Mouse (Mus musculus) naive thymus-derived CD4-positive, alpha-beta T cell, adult 2 months (primary cell): ENCODE results near the gene Clcn6.
"Not testable (repeated sequence)": the region's sequence is repeated elsewhere in the genome, so short reads cannot be mapped to it uniquely, and the experiment has no call there.

Source experiments
- DNase-seq: peaks from one replicate; pipeline ENCODE4 v3.0.0-alpha.2; 2011; ENCODE audit warnings: low read depth

The Clcn6 gene

DNA sequence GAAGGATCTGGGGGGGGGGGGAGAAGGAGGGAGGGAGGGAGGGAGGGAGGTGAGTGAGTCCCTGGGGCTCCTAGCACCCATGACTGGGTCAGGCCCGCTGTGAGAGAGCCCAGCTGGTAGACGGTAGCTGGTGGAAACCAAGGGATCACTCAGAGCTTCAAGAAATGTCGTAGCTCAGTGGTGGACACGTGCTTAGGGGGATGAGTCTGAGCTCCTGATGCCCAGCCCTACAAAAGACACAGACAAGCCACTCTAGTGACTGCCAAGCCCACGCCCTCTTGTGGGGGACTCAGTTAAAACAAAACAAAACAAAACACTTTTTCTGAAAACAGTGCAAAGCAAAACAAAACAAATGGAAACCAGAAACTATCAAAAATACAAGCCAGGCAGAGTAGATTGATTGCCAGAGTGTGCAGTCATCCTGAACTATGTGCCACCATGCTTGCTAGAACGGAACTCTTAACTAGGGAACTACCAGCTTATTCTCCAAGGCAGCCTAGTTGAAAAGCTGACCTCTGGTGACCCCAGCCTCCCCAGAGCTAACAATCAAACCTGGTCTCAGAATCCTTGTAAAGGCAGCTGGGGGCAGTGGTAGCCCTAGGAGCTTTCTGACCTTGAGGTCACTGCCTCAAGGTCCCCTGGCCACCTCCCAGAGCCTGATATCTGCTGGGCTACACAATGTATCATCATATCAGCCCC lies 27.2 kb upstream of the Clcn6 start:
- DNase-seq = no peak

DNA sequence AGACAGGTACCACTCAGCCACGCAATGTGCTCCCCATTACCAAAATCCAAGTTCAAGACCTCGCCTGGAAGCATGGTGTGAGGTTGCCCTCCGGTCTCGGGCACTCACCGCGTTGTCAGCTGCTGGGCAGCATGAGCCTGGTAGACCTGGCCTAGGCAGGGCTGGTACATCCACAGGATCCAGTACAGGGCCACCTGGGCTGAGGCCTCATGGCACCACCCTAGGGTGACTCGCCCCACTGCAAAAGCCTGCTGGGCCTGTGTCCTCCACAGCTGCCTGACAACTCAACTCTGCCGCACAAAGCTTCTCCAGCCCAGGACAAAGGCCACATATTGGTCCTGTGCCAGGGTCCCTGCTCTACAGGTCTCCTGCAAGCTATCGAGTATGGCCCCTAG lies 22.5 kb upstream of the Clcn6 start:
- no peak for DNase-seq

DNA sequence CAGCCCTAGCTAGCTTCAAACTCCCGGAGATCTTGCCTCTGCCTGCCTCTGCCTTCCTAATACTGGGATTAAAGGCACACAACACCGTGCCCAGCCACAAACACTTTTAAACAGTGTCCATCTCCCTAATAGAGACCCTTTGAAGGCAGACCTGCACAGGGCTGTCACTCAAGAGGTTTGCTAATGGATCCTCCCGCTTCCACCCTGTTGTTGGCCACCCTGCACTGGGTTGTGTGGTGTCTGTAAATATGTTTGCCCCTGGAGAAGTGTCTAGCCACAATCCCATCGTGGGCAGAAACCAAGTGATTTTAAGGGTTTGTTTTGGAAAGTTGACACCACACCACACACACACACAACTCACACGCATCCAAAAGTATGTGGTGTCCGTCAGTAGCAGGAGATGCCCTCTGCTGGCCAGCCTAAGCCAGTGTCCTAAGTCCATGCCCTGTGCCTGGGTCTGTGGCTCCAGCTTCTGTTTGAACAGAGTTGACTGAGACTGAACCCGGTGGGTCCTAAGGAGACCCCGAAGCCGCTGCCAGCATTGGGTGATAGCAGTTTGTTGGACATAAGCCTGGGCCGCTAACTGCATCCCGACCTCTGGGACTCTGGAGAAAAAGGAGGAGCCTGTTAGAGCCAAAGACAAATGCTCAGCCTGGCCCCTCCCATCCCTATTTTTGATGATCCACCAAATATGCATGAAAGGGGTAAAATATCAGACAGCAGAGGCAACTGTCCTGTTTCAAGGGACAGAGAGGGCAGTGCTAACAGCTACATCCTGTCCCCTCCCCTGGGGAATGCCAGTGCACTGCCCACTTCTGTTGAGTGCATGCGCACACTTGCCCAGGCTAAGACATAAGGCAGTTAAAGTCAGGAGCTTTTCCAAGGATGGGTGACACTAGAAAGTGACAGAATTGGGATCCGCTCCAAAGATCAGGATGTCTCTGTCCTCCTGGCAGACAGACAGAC lies 21.8 kb upstream of the Clcn6 start:
- DNase-seq = no peak

DNA sequence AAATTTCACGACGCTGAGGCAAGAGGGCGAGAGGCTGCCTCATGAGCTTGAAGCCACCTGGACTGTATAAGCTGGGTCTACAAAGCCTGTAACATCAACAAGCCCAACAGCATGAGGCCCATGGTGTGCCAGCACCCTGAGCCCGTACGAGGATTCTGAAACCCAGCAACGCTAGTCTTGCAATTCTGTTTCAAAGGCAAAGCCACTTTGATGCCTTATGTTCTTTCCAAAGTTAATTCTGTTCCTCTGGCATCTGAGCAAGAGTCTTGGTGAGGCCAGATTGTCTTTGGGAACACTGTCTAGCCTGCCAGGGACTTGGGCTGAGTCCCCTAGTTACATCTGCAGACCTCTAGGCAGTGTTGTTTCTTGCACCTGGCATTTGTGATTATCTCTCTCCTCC lies 20.4 kb upstream of the Clcn6 start:
- DNase-seq = no peak

DNA sequence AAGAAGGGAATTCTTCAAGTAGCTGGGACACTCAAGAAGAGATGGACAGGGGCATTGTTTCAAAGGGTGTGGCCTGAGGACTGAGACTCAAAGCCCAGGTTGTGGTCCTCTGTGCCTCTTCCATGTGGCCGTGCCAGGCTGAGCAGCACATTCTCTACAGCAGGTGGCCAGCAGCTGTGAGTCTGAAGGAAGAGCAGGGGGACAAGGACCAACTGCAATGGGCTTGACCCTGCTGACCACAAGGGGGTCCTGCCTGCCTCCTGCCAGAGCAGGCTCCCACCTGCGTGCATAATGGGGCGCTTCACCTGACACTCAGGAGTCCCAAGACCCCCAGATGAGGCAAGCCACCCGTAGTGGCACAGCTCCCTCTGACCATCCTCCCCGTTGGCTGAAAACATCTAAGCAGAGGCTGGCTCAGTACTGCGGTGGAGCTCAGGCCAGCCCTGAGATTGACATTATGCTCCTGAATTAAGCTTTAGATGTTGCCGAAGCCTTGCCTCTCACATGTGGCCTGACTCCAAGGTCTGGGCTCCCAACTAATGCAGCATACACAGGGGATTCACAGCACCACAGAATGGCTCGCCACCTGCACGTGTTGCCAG lies 19.7 kb upstream of the Clcn6 start:
- DNase-seq = no peak

DNA sequence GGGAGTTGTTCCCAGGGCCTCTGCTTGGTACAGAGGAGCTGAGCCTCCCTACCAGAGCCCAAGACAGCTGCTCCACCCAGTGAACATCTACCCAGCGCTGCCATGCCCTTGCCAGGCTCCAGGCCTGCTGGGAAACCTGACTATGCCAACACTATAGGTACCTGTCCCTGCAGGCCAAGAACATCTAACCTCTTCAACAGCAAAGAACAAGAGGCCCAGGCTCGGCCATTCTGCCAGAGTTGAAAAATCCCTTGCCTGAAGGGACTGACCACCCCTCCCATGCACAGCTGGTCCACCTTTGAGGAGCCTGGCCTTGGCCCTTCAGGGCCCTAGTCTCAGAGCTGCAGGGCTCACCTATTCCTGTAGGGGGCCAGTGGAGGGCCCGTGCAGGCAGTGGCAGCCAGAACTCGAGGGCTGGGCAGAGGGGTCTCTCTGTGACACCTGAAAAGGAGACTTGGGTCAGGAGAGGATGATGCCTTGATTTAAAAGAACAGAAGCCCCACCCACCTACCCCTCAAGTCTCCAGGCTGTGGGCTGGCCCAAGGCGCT lies 19.1 kb upstream of the Clcn6 start:
- no peak for DNase-seq

DNA sequence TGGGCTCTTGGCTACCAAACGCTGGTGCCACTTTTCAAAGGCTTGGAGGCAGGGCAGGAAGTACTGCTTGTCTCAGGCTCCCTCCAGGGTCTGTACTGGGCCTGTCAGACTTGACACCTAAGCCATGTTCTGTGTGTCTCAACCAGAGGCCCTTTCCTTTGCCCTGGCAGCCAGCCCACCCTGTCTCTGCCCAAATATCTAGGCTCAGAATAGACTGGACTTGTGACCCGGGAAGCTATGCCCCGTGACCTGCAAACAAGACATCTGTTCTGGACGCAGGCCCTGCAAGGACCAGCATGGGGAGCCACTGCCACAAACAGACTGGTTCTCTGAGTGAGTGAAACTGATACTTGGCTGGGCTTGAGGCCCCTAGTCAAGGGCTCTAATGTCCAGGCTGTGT lies 18.2 kb upstream of the Clcn6 start:
- no peak for DNase-seq

DNA sequence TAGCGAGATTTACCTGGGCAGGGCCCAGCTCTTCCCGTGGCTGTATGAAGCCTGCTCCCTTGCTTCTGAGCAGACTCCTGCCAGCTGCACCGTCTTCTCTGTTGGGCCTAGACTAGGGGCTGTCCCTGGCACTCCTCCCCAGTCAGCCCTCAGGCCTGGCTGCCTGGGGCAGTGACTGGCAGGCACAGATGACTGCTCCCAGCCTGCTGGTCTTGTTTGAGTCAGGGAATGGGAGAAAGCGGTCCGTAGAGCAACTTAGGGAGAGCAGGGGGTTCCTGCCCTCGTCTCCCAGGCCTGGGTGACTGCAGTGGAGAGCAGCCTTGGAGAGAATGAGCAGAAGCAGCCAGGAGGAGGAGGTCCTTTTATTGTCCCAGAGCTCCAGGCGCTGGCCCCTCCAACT lies 17.6 kb upstream of the Clcn6 start:
- DNase-seq = no peak

DNA sequence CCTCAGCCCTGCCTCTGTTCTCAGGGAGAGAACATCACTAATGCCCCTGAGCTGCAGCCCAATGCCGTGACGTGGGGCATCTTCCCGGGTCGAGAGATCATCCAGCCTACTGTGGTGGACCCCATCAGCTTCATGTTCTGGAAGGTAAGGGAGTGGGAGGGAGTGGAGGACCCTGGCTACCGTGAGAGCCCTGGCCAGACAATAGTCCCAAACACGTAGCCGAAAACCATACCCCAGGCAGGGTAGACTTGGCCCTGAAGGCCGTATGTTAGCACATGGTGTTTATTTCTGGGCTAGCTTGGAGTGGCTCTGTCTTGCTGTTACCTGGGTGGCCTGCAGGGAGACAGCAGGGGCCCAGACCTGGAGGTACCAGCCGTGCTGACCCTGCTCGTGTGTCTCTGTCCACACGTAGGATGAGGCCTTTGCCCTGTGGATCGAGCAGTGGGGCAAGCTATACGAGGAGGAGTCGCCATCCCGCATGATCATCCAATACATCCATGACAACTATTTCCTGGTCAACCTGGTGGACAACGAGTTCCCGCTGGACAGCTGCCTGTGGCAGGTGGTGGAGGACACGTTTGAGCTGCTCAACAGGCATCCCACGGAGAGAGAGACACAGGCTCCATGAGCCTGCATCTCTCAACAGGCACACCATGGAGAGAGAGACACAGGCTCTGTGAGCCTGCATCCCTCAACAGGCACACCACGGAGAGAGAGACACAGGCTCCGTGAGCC lies 16.5 kb upstream of the Clcn6 start:
- DNase-seq = no peak

DNA sequence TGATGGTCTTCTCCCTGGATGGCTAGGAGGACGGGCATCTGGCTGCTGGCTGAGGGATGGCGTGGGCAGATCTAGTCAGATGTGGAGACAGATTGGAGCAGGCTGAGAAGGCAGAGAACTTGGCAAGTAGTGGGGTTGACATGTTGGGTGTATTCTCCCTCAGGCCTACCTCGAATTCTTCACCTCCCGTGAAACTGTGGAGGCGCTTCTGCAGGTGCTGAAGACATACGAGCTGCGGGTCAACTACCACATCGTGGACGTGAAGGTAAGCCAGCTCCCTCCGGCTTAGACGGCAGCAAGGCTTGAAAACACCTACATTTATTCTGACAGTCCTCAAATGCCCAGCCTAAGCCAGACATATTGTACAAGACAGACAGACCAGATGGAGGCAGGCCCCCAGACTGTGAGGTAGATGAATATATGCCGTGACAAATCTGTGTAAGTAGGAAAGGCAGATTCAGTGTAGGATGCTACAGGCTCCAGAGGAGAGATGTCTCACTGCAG lies 14.8 kb upstream of the Clcn6 start:
- no peak for DNase-seq

DNA sequence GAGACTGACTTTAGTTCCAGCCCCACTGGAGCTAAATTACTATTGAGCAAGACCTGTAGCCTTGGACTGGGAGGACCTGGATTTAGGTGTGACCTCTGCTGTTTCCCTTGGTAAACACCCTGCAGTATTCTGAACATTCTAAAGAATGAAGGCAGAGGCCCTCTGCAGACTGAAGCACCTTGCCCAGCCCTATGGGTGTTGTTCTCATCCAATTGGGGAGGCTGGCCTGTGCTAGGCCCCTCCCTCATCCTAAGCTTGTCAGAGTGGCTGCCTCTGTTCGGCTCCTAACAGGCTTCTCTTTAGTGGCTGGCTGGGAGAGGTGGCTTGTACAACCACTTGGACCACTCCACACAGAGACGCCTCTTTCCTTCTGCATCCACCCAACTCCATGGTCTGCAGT lies 14.4 kb upstream of the Clcn6 start:
- DNase-seq = no peak

DNA sequence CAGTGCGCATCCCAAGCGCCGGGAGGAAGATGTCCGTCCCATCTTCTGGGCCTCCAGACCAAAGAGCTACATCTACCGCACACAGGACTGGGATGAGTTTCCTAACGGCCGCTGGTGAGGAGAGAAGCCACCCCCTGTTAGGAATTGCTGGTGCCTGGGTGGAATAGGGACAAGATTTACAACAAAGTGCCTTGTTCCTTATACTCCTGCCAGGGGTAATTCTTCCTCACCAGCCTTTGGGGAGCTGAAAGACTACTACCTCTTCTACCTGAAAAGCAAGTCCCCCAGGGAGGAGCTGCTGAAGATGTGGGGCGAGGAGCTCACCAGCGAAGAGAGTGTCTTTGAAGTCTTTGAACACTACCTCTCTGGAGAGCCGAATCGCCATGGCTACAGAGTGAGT lies 13.3 kb upstream of the Clcn6 start:
- no peak for DNase-seq

DNA sequence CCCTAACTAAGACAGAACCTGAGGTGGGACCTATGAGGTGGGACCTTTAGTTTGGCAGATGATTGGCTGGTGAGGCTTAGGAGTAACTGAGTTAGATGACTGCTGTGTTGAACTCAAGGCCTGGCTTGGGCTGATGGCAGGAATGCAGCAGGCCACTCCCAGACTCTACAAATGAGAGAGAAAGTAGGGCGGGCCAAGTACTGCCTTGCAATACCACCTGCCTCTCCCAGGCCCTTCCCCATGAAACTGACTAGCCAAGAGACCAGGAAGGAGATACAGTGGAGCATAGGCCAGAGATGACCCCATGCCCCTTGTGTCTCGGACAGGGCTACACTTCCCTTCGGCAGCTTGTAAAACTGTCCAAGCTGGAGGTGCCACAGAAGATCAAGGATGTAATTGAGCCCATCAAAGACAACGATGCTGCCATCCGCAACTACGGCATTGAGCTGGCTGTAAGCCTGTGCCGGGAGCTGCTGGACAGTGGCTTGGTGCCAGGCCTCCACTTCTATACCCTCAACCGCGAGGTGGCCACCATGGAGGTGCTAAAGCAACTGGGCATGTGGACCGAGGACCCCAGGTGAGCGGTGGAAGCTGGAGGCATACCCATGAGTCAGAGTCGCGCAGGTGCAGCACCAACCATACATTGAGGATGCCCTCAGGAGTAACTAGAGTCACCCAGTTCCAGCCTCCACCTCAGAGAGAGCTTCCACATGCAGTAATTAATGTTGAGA lies 12.6 kb upstream of the Clcn6 start:
- DNase-seq = no peak

DNA sequence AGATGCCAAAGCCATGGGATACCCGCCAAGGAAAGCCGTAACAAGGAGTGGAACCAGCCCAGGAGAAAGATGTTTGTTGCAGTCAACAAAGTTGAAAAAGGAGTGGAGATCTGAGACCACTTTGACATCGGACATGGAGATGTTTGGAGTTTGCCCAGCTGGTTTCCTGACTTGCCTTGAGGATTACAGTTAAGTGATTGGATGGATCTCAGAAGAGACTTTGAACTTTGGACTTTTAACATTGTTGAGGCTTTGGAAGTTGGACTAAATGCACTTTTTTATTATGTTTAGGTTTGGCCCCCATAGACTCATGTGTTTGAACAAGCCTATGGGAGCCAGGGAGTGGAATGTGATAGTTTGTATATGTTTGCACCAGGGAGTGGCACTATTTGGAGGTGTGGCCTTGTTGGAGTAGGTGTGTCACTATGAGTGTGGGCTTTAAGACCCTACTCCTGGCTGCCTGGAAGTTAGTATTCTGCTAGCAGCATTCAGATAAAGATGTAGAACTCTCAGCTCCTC lies 11.8 kb upstream of the Clcn6 start:
- not testable (repeated sequence) for DNase-seq

DNA sequence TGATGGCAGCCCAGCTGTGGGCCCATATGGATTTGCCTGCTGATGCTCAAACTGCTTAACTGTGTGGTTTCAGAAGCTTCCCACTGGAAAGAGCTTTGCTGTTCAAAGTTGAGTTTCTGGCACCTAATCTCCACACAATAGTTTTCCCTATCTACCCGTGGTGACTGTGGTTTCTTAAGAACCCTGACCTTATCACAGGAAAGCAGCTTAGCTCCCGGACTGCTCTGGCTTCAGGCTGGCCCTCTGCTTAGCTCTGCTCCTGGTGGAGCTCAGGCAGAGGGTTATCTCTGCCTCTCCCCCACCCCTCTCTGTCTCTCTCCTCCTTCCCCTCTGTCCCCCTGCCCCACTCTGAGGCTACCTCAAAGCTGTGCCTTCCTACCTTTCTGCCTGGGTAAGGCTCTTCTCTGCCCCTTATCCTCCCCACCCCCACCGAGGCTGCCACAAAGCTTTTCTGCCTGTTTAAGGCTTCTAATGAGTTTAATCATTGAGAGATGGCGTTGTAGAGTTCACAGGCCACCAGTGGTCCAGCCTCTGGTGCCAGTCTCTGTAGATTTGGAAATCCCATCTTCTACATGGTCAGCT lies 7.9 kb upstream of the Clcn6 start:
- DNase-seq = no peak

DNA sequence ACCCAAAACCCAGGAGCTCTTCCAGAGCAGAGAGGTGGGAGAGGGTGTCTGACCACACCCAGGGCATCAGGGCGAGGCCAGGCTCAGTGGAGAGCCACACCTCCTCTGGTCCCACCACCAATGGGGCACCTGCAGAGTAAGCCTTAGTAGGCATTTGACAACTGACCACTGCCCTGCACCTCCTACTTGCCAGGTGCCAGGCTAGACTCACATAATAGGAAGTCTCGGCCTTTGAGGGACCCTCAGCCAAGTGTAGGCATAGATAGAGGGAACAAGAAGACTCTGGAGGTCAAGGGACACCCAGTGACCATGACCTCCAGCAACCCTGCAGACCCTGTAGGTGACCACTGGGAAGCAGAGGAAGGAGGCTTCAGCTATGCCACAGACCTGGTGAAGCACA lies 5.5 kb upstream of the Clcn6 start:
- DNase-seq = no peak

DNA sequence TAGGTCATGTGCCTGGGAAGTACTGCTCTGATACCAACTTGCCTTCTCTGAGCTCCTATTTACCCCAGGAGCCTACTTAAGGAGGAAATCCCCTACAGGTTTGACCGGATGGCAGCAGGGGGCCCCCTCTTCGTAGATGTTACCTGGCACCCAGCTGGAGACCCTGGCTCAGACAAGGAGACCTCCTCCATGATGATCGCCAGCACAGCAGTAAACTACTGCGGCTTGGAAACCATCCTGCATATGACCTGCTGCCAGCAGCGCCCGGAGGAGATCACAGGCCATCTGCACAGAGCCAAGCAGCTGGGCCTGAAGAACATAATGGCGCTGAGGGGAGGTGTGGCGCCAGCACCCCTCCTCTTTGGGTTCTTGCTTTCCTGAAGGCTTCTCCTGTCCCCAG lies 4.7 kb upstream of the Clcn6 start:
- DNase-seq = not testable (repeated sequence)

DNA sequence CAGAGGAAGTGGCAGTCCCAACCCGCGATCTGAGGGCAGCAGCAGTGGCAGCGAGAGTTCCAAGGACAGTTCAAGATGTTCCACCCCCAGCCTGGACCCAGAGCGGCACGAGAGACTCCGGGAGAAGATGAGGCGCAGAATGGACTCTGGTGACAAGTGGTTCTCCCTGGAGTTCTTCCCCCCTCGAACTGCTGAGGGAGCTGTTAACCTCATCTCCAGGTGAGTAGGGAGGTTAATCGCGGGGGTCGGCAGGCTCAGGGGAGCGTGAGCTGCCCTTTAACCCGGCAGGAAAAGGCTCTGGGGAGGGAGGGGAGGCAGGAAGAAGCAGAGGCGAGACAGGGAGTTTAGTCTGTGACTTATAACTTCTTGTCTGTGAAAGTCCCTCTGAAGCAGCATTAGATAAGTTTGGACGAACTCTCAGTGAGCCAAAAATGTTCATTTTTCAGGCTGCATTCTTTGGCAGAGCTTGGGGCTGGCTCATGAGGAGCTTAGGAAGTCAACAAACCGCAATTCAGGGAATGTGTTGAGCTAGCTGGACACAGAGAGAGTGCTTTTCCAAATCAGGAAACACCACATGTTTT lies 3.1 kb upstream of the Clcn6 start:
- peak; percentile 59 for DNase-seq

DNA sequence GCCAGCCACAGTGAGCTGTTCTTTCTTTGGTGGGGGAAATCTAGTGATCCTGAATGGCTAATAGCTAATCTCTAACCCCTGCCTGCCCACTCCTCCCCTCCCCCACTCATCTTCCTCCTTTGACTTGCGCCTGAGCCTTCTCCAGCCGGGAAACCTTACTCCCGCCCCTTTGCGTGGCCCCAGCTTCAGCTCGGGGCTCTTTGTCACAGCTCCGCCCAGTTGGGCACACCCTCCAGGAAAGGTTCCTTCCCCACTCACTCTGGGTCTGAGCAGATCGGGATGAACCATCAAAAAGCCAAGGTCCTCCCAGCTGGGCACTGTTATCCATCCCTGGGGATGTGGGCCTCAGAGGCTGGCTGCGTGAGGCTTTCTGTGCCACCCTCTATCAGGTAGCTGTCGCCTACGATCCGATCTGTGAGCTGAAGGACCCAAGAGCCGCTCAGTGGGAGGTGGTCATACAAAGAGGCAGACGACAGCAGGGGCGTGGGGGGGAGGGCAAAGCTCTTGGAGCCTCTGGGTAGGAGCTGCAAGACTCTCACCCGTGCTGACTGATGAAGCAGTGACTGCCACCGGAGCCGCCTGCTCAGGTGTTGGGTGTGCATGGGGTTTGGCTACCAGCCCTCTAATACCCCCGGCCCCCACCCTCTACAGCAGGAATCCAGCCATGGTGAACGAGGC lies 2.5 kb upstream of the Clcn6 start:
- peak; percentile 46 for DNase-seq
